Mouse (Mus musculus) gastrocnemius, postnatal 36 days (tissue): ENCODE measurements around the gene Trrap. TPM values are rescaled to one million over a fixed set of nuclear protein-coding genes. Genes with fewer than 3 reads are reported as not detected.
"Not testable (repeated sequence)": the region's sequence is repeated elsewhere in the genome, so short reads cannot be mapped to it uniquely, and the experiment has no call there.

Experiments used
- DNase-seq, 2 experiments: peaks; one replicate each; pipeline ENCODE4 v3.0.0; 2022
- intact Hi-C: fragments of 180-260 bp; cut with DNase I; formaldehyde crosslinking; loops from one replicate; pipeline ENCODE4 v1.15.1; 2025
- long read RNA-seq, 2 experiments: library from polyadenylated mRNA; stranded (forward); transcript quantifications; one replicate each; pipeline ENCODE4 v2.0.0; 2021
- total RNA-seq, 2 experiments: library from RNA; stranded (reverse); gene quantifications; 2 replicates each; pipeline ENCODE4 v1.2.3; 2021

Trrap gene
- 10 to 100 TPM; 24.4 to 27.2 TPM for total RNA-seq
- long read RNA-seq, experiment 1, partial matches to known transcripts: 2 of 2 reads
- long read RNA-seq, experiment 1, other reads (novel, unspliced or antisense): 0 of 2 reads
- long read RNA-seq, experiment 2, partial matches to known transcripts: 2 of 2 reads
- long read RNA-seq, experiment 2, other reads (novel, unspliced or antisense): 0 of 2 reads

- not testable (repeated sequence) for DNase-seq
- intact Hi-C loops: loop anchor here (5.0 kb wide), 1 partner anchor 375 kb away; the partner anchor contains the start of genes Bud31 and Pdap1
Measured at GRCm38 (mm10) chr5:144767106-144767798, at the start of gene Trrap. Trrap (plus strand) TSS chr5:144767732.

DNA sequence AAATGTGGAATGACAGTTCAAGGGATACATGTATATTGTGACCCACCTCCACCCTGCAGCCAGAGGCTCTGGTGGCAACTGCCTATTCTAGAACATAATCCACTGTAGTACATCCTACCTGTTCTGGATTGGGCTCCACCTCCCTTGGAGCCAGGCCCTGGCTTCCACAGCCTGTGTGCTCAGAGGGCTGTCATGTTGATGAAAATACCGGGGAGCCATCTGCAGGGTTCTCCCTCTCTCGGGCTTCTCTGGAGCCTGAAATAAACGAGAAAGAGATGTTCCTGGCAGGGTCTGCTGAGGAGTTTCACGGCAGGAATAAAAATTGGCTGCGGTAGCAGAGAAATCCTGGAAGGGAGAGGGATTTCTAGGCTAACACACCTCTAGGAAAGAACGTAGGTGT, 47.8 kb upstream of the Trrap start:
- intact Hi-C loops: no loop called here
- DNase-seq: no peak

DNA sequence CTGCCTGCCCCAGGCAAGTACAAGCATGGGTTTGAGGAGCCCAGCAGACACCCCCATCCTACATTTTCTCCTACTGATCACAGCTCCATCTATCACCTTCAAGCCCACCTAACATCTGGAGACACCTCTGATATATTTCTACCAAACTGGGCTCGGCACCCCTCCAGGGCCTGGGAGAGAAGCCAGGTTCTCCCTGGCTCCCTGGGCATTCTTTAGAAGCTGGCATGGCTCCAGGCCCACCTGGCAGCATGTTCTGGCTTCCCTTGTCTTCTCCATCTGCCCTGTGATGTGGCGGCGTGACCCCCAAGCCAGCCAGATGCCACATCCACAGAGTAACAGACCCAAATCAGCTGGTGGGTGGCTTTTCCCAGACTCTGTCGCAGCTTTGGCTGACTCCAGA, 47.3 kb upstream of the Trrap start:
- DNase-seq: no peak
- intact Hi-C loops: no loop called here

- no peak for DNase-seq
- intact Hi-C loops: no loop called here
Measured at GRCm38 (mm10) chr5:144724926-144725325, 42.6 kb upstream of the Trrap start.

DNA sequence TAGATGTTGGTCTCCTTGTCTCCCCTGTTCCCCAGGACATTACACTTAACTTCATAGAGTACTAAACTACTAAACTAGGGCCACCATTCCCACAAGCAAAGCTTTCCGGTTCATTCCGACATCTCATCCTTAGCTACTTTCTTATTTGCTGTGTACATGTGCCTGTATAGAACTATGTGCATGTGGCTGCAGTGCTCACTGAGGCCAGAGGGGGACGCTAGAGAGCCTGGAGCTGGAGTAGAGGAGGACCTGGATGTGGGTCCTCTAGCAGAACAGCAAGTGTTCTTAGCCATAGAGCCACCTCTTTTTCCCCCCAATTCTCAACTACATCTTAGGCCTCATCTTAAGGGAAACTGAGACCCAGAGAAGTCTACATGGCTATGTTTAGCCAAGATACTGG, 42.0 kb upstream of the Trrap start:
- intact Hi-C loops: no loop called here

GRCm38 (mm10) chr5:144727119-144727518, 40.4 kb upstream of the Trrap start:
- intact Hi-C loops: no loop called here
- peak; percentile 35 to 38 for DNase-seq

More for the DNA sequence above, 42.0 kb upstream of the Trrap start:
- DNase-seq: no peak

- intact Hi-C loops: no loop called here
- DNase-seq: no peak
Measured at GRCm38 (mm10) chr5:144728237-144728636, 39.3 kb upstream of the Trrap start.

DNA sequence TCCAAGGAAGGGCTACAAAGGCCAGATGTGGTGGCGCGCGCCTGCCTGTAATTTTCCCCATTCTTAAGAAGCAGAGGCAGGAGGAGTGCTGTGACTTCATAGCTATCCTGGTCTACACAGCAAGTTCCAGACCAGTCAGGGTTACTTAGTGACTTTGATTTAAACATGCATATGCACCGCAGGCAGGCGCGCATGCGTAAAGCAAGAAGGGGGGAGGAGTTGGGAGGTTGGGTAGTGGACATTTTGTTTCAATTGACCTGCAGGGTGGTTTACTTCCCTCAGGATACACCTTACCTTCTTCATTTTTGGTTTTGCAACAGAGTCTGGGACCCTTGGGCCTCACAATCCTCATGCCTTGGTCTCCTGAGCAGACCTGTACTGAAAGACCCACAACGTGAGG, 38.3 kb upstream of the Trrap start:
- intact Hi-C loops: no loop called here
- no peak for DNase-seq

GRCm38 (mm10) chr5:144733953-144734352, 33.6 kb upstream of the Trrap start:
- intact Hi-C loops: loop anchor here (2.0 to 10.0 kb wide), 2 partner anchors 269 to 345 kb away; no protein-coding TSS in a partner anchor

DNA sequence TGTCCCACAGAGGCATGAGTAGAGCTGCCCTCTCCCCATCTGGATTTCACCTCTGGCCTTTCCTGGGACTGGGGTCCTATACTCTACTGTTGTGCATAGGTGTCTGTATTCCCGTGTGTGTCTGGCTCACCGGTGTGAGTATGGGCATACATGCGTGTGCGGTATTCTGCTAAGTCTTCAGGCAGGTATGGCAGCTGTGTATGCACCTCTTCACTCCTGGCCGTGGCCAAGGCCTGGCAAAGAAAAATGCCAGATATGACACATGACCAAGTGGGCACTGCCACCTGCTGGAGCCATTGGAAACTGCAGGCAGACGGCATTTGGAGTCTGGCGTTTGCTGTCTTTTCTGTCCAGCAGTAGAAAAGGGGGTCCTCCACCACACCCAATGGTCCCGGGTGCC, 32.6 kb upstream of the Trrap start:
- peak; percentile 32 to 46 for DNase-seq
- intact Hi-C loops: loop anchor here (2.0 to 10.0 kb wide), 2 partner anchors 270 to 346 kb away; no protein-coding TSS in a partner anchor

More at GRCm38 (mm10) chr5:144733953-144734352, 33.6 kb upstream of the Trrap start:
- DNase-seq: no peak

GRCm38 (mm10) chr5:144737101-144737500, 30.4 kb upstream of the Trrap start:
- no peak for DNase-seq
- intact Hi-C loops: loop anchor here (10.0 kb wide), 1 partner anchor 272 kb away; no protein-coding TSS in a partner anchor

DNA sequence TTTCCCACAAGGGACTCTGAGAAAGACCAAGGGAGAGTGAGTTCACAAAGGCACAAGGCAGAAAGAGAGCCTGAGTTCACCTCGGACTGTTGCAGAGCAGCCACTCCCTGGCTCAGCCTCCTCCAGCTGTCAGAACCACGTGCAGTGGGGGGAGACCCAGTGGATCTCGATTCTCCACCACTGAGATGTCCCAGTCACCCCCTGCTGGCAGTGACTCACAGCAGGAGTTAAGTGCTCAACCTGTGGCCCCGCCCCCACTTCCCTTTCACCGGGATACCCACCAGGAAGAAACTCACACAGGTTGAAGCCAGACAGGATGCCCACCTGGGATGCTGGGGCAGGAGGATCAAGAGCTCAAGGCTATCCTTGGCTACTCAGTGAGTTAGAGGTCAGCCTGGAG, 15.1 kb upstream of the Trrap start:
- DNase-seq: no peak
- intact Hi-C loops: no loop called here

GRCm38 (mm10) chr5:144753041-144753440, 14.5 kb upstream of the Trrap start:
- intact Hi-C loops: no loop called here
- no peak for DNase-seq

DNA sequence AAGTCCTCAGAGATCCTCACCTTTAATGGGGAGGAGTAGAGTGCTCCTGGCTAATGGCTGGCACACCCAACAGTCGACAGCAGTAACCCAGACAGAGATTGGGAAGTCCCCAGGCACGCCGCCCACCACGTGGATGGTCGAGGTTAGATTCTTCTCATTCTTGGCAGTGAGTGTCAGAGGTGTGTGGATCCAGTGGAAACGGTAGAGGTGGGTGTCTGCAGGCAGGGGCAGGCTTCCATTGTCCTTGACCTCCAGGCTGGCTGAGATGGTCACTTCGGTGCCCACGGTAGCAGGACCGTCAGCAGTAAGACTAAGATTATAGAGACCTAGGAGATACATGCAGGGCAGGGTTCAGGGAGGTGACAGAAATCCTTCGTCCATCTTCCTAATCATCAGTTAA, 12.3 kb upstream of the Trrap start:
- intact Hi-C loops: no loop called here
- no peak for DNase-seq

- DNase-seq: no peak
- intact Hi-C loops: no loop called here
Measured at GRCm38 (mm10) chr5:144757402-144757801, 10.1 kb upstream of the Trrap start.

DNA sequence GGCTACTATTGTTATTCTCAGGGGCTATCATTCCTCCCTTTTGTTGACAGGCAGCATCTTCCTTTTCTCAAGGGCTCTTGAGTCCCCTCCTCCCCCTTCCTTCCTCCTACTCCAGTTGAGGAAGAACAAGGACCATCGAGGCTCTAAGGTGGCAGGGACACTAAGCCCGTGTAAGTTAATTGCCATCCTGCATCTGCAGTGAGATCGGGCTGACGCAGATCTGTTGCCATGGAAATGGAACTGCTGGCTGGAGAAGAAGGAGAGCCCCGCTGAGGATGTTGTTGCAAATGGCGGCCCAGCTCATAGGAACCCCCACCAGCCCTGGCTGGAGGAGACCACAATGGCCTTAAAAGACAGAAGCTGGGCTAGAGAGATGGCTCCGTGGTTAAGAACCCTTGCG, 9.1 kb upstream of the Trrap start:
- no peak for DNase-seq
- intact Hi-C loops: no loop called here

DNA sequence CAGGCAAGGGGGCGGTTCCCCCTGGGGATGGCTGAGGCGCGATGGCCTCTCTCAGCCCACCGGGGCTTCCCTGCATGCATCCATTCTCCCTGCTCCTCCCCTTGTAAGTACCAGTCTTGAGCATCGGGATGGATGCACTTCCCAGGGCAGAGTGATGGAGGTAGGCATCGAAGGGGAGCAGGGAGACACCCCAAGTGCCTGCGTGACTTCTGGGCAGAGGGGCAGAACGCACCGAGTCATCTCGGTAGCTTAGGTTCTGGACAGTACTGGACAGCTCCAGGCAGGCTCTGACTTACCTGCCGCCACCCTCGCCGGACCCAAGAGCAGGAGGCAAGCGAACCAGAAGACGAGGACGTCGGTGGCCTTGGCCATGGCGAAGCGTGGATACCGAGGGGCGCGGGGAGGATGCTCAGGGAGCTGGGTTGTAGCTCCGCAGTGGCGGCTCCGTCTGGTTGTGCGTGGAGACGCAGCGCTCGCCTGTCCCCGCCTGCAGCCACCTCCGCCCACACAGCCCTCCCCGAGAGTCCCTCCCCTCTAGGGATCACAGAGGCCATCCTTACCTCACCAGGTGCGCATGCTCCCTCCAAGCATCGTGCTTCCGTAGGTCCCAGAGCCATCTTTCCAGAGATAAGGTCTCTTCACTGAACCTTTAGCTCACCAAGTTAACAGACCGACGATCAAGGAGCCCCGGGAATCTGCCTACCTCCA, 6.2 kb upstream of the Trrap start, which contains the start of gene Tmem130:
Gene Tmem130, minus strand, starts transcription at position 658 of the 708 bp plus-strand sequence.
- intact Hi-C loops: no loop called here
- DNase-seq: no peak

DNA sequence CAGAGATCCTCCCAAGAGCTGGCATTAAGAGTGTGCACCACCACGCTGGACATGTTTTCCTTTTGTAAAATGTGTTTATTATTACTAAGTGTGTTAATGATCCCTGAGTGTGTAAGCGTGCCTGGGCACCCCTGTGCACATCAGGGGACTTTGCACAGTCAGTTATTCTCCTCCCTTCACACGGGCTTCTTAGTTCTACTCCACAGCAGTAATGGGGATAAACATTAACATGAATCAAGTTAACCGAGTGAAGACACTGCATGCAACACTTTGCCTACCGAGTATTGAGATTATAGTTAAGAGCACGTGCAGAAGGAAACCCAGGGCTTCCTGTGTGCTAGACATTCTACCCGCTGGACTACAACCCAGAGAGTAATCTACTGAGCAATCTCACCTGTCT, 1.5 kb upstream of the Trrap start:
- intact Hi-C loops: loop anchor here (5.0 kb wide), 1 partner anchor 376 kb away; the partner anchor contains the start of genes Bud31 and Pdap1
- DNase-seq: no peak

- DNase-seq: no peak
- intact Hi-C loops: loop anchor here (5.0 kb wide), 1 partner anchor 376 kb away; the partner anchor contains the start of genes Bud31 and Pdap1
Measured at GRCm38 (mm10) chr5:144766646-144767045, 886 bp upstream of the Trrap start.

DNA sequence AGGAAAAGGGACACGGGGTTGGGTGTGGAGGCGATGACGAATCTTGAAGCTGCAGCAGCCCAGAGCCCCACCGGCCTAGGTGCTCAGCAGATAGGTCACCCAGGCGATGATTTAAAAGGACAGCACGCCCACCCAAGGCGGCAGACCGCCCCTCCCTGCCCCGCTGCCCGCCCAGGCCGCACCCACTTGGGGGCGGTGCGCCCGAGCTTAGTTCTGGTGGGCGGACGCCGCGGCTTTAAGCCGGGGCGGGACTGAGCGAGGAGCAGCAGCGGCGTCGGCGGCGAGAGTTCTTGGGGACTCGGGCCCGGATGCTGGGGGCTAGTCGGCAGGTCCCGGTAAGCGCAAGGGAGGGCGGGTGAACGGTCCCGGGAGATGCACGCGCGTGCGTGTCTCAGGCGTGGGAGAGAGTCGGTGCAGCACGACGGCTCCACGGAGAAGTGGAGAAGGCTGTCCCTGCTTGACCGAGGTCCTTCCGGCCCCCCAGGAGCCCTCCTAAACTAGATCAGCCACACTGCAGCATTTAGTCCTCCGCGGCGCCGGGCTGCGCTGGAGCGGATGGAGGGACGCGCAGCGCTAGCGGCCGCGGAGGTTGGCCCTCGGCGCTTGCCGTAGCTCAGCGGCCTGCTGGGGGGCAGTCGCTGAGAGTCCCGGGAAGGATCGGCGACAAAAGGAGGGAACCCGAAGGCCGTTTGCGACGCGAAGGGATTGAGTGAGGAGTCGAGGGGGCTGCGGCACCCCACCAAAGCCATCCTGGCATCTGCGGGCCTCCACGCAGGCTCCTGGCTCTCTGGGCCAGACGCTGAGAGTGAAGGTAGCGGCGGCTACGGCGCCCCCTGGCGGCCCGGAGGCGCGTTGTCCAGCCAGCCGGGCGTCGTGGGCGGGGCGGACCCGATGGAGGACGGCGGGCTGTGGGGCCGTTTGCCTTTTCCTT, 644 bp downstream of the Trrap start:
- intact Hi-C loops: loop anchor here (5.0 kb wide), 1 partner anchor 374 kb away; the partner anchor contains the start of genes Bud31 and Pdap1
- DNase-seq: peak; percentile 83 to 91
